Mouse (Mus musculus) stomach, postnatal 0 days (tissue): ENCODE data around the gene Fcer1g.

Experiments used
- CTCF ChIP-seq: IDR thresholded peaks from 2 replicates; pipeline ENCODE4 v1.5.1; 2016; ENCODE audit warnings: antibody characterized with exemption, low read depth, mild to moderate bottlenecking, moderate library complexity
- EP300 ChIP-seq: optimal IDR thresholded peaks from 2 replicates; pipeline ENCODE3; 2016; ENCODE audit warnings: antibody characterized with exemption

DNA sequence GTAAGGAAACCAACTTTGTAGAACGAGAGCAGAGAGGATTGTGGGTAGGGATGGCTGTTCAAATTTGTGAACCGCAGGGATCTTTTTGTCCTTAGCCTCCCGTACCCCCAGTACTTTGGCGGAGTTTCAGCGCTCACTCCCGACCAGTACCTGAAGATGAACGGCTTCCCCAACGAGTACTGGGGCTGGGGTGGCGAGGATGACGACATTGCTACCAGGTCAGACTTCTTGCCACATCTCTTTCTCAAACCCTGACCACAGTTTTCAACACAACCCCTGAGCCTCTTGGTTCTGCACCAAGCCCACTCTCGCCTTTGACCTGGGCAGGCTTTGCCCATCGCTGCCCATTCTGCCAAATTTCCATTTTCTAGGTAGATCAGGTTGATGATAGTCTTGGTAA lies 40.0 kb upstream of the Fcer1g start:
- no peak for TF ChIP-seq CTCF
- no peak for TF ChIP-seq EP300
